In the genomic region with DNA sequence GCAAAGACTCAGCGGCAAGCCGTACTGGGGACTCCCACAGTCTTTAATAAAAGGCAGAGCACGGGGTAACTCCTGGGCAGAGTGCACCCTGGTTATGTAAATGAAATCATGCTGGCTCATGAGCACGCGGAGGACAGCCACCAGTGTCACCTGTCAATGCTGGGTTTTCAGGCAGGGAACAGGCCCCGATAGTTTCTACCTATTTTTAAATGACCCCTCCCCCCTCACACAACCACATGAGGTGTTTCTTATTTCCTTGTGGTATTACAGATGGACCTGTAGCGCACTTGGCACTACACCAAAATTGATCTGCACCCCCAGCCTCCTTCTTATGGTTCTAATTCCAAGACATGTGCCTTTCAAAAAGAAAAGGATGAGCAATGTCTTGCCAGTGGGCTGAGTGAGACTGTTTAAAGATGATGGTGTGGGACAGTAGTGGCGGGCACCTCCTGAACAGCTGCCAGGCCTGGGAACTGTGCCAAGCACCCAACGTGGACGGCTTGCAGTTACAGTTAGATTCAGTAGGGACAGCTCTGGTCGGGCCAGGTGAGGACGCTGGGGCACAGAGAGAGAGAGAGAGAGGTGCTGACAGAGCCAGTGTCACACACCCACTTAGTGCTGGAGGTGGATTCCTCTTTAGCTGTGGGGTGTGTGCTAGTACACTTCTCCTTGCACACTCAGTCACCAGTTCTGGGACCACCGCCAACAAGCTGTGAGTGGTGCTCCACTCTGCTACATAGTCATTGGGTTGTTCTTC, we compare ENCODE assay signal across 9 mouse cellular contexts. TPM values are rescaled to one million over a fixed set of nuclear protein-coding genes. Genes with fewer than 3 reads are reported as not detected.
DNase-seq lines count a peak whose midpoint lies in the region; ATAC-seq and TF ChIP-seq lines count a peak whose summit lies in the region.
"Had no signal": no experiment of that assay in that cellular context is flagged by ENCODE, and none has a peak within 500 bp of the region (broad histone marks: within the 10 kb centered on the region; RNA-seq: fewer than 3 reads in every experiment).

No protein-coding gene starts in this region.

- H3K9ac ChIP-seq in kidney, embryonic 14.5 days (ENCODE audit: low read depth, low read length) = no peak overlapping the region
- no peak overlapping the region for H3K9ac ChIP-seq in heart, adult 2 months (ENCODE audit: low read depth, low read length)
- H3K9ac ChIP-seq: lung, embryonic 15.5 days had no signal

- no peak for TF ChIP-seq CTCF in kidney, adult 2 months (conservative IDR thresholded peaks at IDR 0.05; ENCODE audit: insufficient read depth, insufficient read length, low read depth, low read length)
- no peak for TF ChIP-seq CTCF in cerebellum, adult 2 months (IDR thresholded peaks at IDR 0.05; ENCODE audit: borderline replicate concordance, insufficient read depth, low read depth, low read length)
- no peak for TF ChIP-seq CTCF in heart, adult 2 months (IDR thresholded peaks at IDR 0.05)
- no peak for TF ChIP-seq CTCF in left cerebral cortex, adult 2 months (IDR thresholded peaks at IDR 0.05)

- WGBS in kidney, adult 2 months = 54% methylated on average over 13 of the region's 13 CpGs
- WGBS in kidney, embryonic 14.5 days = 82% methylated on average over 13 of the region's 13 CpGs
- 19% methylated on average over 13 of the region's 13 CpGs for whole genome bisulfite sequencing in cerebellum, adult 2 months
- WGBS in heart, adult 2 months = 55% methylated on average over 13 of the region's 13 CpGs

- H3K79me2 ChIP-seq in heart, adult 2 months (replicated peaks; ENCODE audit: control insufficient read depth, insufficient read depth, low read length) = no peaks in the 10 kb centered on the region

- no peaks in the 10 kb centered on the region for H3K4me1 ChIP-seq in kidney, adult 2 months (ENCODE audit: control insufficient read depth, insufficient read depth, low read length)
- H3K4me1 ChIP-seq in kidney, embryonic 14.5 days (ENCODE audit: control insufficient read depth, insufficient read depth, low read length) = no peaks in the 10 kb centered on the region
- peaks cover 47% of the 10 kb centered on the region for H3K4me1 ChIP-seq in cerebellum, adult 2 months (ENCODE audit: control insufficient read depth, insufficient read depth, low read length)
- H3K4me1 ChIP-seq in heart, adult 2 months (ENCODE audit: control insufficient read depth, insufficient read depth, low read length) = peaks cover 12% of the 10 kb centered on the region

- peak; percentile 88 for TF ChIP-seq EP300 in heart, adult 2 months (IDR thresholded peaks at IDR 0.05; ENCODE audit: insufficient read depth, low read depth, low read length)

- H3K27ac ChIP-seq in kidney, adult 2 months (ENCODE audit: insufficient read depth, low read depth, low read length) = no peak overlapping the region
- no peak overlapping the region for H3K27ac ChIP-seq in kidney, embryonic 14.5 days (ENCODE audit: low read depth, low read length)
- H3K27ac ChIP-seq in cerebellum, adult 2 months (ENCODE audit: insufficient read depth, low read length) = no peak overlapping the region
- peak overlapping the region; percentile 48; the same call in 1 of the 2 replicates for H3K27ac ChIP-seq in heart, adult 2 months
- H3K27ac ChIP-seq in left cerebral cortex, adult 2 months = 0 out of 2 replicates have a peak overlapping the region, but pooled peaks have one; percentile 2
- H3K27ac ChIP-seq: lung, embryonic 15.5 days had no signal

- no peaks in the 10 kb centered on the region for H3K36me3 ChIP-seq in kidney, adult 2 months (ENCODE audit: control insufficient read depth, insufficient read depth, low read length)
- no peaks in the 10 kb centered on the region for H3K36me3 ChIP-seq in kidney, embryonic 14.5 days (ENCODE audit: control insufficient read depth, insufficient read depth, low read length)
- peaks cover 1% of the 10 kb centered on the region; the same call in 1 of the 2 replicates for H3K36me3 ChIP-seq in heart, adult 2 months (ENCODE audit: control insufficient read depth, insufficient read depth, low read length)
- H3K36me3 ChIP-seq: lung, embryonic 15.5 days had no signal

- no peak overlapping the region for H3K4me3 ChIP-seq in kidney, adult 2 months (ENCODE audit: insufficient read depth, low read depth, low read length)
- H3K4me3 ChIP-seq in kidney, embryonic 14.5 days (ENCODE audit: low read length) = no peak overlapping the region
- H3K4me3 ChIP-seq in cerebellum, adult 2 months (replicated peaks; ENCODE audit: insufficient read depth, low read depth, low read length) = no peak overlapping the region
- no peak overlapping the region for H3K4me3 ChIP-seq in heart, adult 2 months
- H3K4me3 ChIP-seq in left cerebral cortex, adult 2 months = no peak overlapping the region
- H3K4me3 ChIP-seq: lung, embryonic 15.5 days had no signal

- no peaks in the 10 kb centered on the region for H3K27me3 ChIP-seq in kidney, adult 2 months (replicated peaks; ENCODE audit: control insufficient read depth, insufficient read depth, low read length)
- no peaks in the 10 kb centered on the region for H3K27me3 ChIP-seq in kidney, embryonic 14.5 days (ENCODE audit: control insufficient read depth, insufficient read depth, low read length)
- no peaks in the 10 kb centered on the region for H3K27me3 ChIP-seq in cerebellum, adult 2 months (ENCODE audit: control insufficient read depth, insufficient read depth, low read length)
- H3K27me3 ChIP-seq in heart, adult 2 months (ENCODE audit: control insufficient read depth, insufficient read depth, low read length) = no peaks in the 10 kb centered on the region
- H3K27me3 ChIP-seq: lung, embryonic 15.5 days had no signal

- intact Hi-C loops in heart, adult 2 months (cut with DNase I) = loop anchor here (5.0 kb wide), 1 partner anchor 34 kb away; a partner anchor contains a TSS
- intact Hi-C loops in left cerebral cortex, adult 2 months (cut with DNase I) = loop anchor here (1.0 kb wide), 2 partner anchors 15 to 30 kb away; no protein-coding TSS in a partner anchor

- no peaks in the 10 kb centered on the region for H3K9me3 ChIP-seq in kidney, embryonic 14.5 days (ENCODE audit: control insufficient read depth, low read length)
- H3K9me3 ChIP-seq: lung, embryonic 15.5 days had no signal

- peak; percentile 50 for DNase-seq in kidney, adult 2 months
- peak; percentile 56 to 66 for DNase-seq in cerebellum, adult 2 months
- peak; percentile 54 to 55 for DNase-seq in heart, adult 2 months
- DNase-seq in left cerebral cortex, adult 2 months (ENCODE audit: extremely low spot score in 1 of 2, low spot score in 2 of 2) = peak; percentile 50 to 70
- peak; percentile 62 for DNase-seq in right cerebral cortex, postnatal 25 days
- no peak for DNase-seq in spleen, postnatal 10 days (ENCODE audit: low spot score in 2 of 2)

- ATAC-seq in kidney, embryonic 14.5 days (ENCODE audit: low FRiP score, low TSS enrichment) = no peak
- no peak for ATAC-seq in granulocyte monocyte progenitor cell, adult 5-6 weeks (replicated peaks; ENCODE audit: poor library complexity, severe bottlenecking)

- no peak overlapping the region for H3K4me2 ChIP-seq in kidney, embryonic 14.5 days (replicated peaks; ENCODE audit: low read depth, low read length)
- H3K4me2 ChIP-seq: lung, embryonic 15.5 days had no signal

- no peak for TF ChIP-seq POLR2A in kidney, adult 2 months (IDR thresholded peaks at IDR 0.05; ENCODE audit: low read depth, low read length)
- no peak for TF ChIP-seq POLR2A in cerebellum, adult 2 months (IDR thresholded peaks at IDR 0.05; ENCODE audit: borderline replicate concordance, insufficient read depth, low read length)
- no peak; the same call in 1 of the 2 replicates for TF ChIP-seq POLR2A in heart, adult 2 months (IDR thresholded peaks at IDR 0.05; ENCODE audit: insufficient read depth, low read depth, low read length)

RNA-seq across cellular contexts. Expression of a gene that starts 31.7 kb away (rescaled TPM):
- 1.5 and 1.9 TPM in 2 replicates for polyA plus RNA-seq in kidney, adult 2 months (2012; rRNA removed)
- polyA plus RNA-seq in kidney, embryonic 14.5 days (2014; fragmentation: Nextera tagmentation; extraction: Ambion mirVana) = 2.3 and 2.7 TPM in 2 replicates
- polyA plus RNA-seq in cerebellum, adult 2 months (2012; rRNA removed) = 19.7 and 21.6 TPM in 2 replicates
- total RNA-seq in heart, adult 2 months (2021) = 10 to 100 TPM; 26.3 to 47.2 TPM
- 12.2 and 14.0 TPM in 2 replicates for polyA plus RNA-seq in heart, adult 2 months (2012; rRNA removed)
- total RNA-seq in left cerebral cortex, adult 2 months (2021) = 100 to 1,000 TPM in 1 of 2 experiments, 10 to 100 TPM in 1; 92.3 to 108 TPM
- not detected in 2 replicates for total RNA-seq in granulocyte monocyte progenitor cell, adult 5-6 weeks (2014; fragmentation: Nextera tagmentation)
- not detected in 2 replicates for total RNA-seq in granulocyte monocyte progenitor cell, adult 5-6 weeks (2017)

Comparison
In these comparisons a context has a peak if more than half of its experiments do, and no peak if none do; other contexts are left out.
1. DNase-seq: peak in kidney, adult 2 months (single experiment), cerebellum, adult 2 months (2 of 2), heart, adult 2 months (2 of 2), left cerebral cortex, adult 2 months (2 of 2) and right cerebral cortex, postnatal 25 days (single experiment); none in spleen, postnatal 10 days (0 of 2).
2. H3K27ac ChIP-seq: peak in heart, adult 2 months (single experiment) and left cerebral cortex, adult 2 months (single experiment); none in kidney, adult 2 months (single experiment), kidney, embryonic 14.5 days (single experiment) and cerebellum, adult 2 months (single experiment).